Mouse (Mus musculus): Measurements from ENCODE around the gene Ttc5. TPM values are rescaled to one million over a fixed set of nuclear protein-coding genes. Genes with fewer than 3 reads are reported as not detected.
A peak's percentile ranks its signal among the peaks of the same experiment; 100 is the strongest.

Gene Ttc5
- polyA plus RNA-seq, 1 experiment from 2014 or later, result 59.9 TPM

DNA sequence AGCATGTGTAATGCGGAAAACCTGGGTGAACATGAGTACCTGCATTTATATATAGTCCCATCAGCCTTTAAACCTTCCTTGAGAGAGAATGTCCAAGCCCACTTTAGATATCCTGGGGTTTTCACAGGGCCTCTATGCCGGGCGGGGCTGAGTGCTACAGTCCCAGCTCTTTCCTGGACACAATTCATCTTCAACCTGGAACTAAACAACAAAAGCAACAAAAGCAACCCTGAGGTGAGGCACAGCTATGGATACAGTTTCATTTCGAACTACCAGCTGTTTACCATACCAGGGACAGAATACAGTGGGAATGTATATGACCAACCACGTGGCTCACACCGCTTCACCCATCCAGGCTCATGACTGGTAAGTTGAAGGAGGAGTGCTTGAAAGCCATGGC lies 17.1 kb upstream of the Ttc5 start:
- Histone ChIP-seq H3K4me3 (replicated peaks) (no peak overlapping the region), H3K36me3 (no peaks in the 10 kb centered on the region), H3K4me1 (no peaks in the 10 kb centered on the region; the same call in 1 of the 2 replicates), H3K27me3 (replicated peaks) (no peaks in the 10 kb centered on the region), H3K4me2 (no peak overlapping the region), H3K9ac (no peak overlapping the region), H3K27ac (no peak overlapping the region), H3K9me3 (no peaks in the 10 kb centered on the region)
- WGBS, result 84% methylated on average over 6 of the region's 6 CpGs
- ATAC-seq (ENCODE audit: insufficient read depth, low FRiP score, low read depth), result no peak

DNA sequence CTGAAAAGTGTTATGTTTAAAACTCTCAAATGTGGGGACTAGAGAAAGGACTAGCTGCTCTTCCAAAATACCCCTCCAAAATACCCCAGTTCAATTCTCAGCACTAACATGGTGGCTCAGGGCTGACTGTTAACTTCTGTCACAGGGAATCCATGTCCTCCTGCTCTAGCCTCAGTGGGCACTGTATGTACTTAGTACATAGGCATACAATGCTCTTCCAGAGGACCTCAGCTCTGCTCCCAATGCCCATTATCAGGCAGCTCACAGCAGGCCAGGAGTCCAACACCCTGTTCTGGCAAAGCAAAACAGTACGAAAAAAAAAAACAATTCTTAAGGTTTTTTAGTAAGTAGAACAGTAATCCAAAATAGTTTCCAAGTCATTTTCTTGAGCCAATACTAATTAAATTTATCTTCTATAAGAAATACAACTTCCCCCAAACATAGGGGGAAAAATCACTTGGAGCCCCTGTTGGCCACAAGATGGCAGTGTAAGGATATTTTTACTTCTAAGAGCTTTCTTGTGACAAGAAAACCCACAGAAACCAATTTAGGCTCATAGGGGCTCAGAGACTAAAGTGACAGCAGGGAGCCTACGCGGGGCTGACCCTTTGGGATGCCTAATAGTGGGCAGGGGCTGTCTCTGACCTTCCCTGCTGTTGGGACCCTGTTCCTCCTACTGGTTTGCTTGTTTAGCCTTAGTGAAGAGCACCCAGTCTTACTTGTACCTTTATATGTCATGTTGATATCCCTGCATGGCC lies 14.4 kb upstream of the Ttc5 start:
- Histone ChIP-seq H3K27me3 (replicated peaks) (no peaks in the 10 kb centered on the region), H3K4me1 (no peaks in the 10 kb centered on the region), H3K4me2 (no peak overlapping the region), H3K9ac (no peak overlapping the region), H3K9me3 (no peaks in the 10 kb centered on the region), H3K27ac (no peak overlapping the region), H3K4me3 (replicated peaks) (no peak overlapping the region), H3K36me3 (no peaks in the 10 kb centered on the region)
- WGBS, result 4% methylated on average over 3 of the region's 3 CpGs
- ATAC-seq (ENCODE audit: insufficient read depth, low FRiP score, low read depth), result no peak

DNA sequence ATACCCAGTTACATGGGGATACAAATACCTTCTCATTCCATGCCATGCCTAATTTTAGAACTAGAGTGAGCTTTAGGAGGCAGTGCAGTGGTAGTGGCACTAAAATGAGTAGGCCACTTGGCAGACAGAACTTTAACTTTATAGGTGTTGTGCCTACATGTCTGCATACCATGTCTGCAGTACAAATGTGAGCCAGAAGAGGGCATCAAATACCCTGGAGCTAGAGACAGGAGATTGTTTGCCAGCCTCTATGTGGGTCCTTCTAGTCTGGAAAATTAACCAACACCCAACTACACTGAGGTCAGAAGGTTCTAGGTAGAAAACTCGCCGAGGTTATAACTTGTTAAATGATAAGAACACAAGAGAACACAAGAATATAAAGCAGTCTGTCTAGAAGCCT lies 13.2 kb upstream of the Ttc5 start:
- no peak for ATAC-seq (ENCODE audit: insufficient read depth, low FRiP score, low read depth)
- Histone ChIP-seq H3K4me1 (no peaks in the 10 kb centered on the region), H3K4me3 (replicated peaks) (no peak overlapping the region), H3K9ac (no peak overlapping the region), H3K36me3 (no peaks in the 10 kb centered on the region), H3K27ac (no peak overlapping the region), H3K4me2 (no peak overlapping the region), H3K9me3 (no peaks in the 10 kb centered on the region), H3K27me3 (replicated peaks) (no peaks in the 10 kb centered on the region)
- WGBS, result 56% methylated on average over 2 of the region's 2 CpGs

DNA sequence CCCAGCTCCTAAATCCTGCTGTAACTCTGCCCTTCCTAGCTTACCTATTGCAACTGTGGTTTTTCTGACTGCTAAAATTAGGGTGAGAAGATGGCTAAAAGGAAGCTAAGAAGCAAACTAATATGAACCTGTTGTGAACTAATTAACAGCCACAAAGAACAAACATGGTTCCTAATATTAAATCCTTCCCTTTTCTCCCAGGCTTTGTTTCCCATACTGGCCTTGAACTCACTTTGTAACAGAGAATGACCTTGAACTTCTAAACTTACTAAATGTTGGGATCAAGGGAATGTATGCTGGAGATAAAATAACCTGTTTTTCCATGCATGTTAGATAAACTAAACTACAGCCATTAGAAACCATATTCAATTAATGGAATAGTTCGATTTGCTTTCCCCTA lies 11.1 kb upstream of the Ttc5 start:
- Histone ChIP-seq H3K4me2 (no peak overlapping the region), H3K27me3 (replicated peaks) (no peaks in the 10 kb centered on the region), H3K4me1 (no peaks in the 10 kb centered on the region), H3K9me3 (no peaks in the 10 kb centered on the region), H3K4me3 (replicated peaks) (no peak overlapping the region), H3K36me3 (no peaks in the 10 kb centered on the region), H3K27ac (no peak overlapping the region), H3K9ac (no peak overlapping the region)
- 82% methylated on average over 1 of the region's 1 CpGs for WGBS
- no peak for ATAC-seq (ENCODE audit: insufficient read depth, low FRiP score, low read depth)

DNA sequence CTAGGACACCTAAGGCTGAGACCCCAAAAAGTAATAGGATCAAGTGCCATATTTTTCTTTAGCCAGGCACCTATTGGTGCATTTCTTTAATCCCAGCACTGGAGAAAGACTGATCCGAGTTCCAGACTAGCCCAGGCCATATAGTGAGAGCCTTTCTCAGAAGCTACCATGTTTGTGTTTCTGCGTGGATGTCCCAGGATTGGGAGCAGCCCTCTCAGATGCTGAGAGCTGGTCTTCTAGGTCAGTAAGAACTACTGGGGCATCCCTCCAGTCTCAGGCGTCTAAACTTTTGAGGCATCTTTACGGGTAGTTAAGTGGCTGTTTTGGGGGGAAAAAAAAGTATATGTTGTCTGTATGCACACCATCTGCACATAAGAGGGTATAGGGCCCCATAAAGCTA lies 10.6 kb upstream of the Ttc5 start:
- no peaks in the 10 kb centered on the region for H3K27me3 ChIP-seq (replicated peaks)
- 88% methylated on average over 4 of the region's 4 CpGs for WGBS
- no peak overlapping the region for H3K4me2 ChIP-seq
- no peaks in the 10 kb centered on the region for H3K4me1 ChIP-seq
- H3K9ac ChIP-seq, result no peak overlapping the region
- H3K4me3 ChIP-seq (replicated peaks), result no peak overlapping the region
- no peaks in the 10 kb centered on the region for H3K9me3 ChIP-seq
- no peak overlapping the region for H3K27ac ChIP-seq
- no peaks in the 10 kb centered on the region for H3K36me3 ChIP-seq
- ATAC-seq (ENCODE audit: insufficient read depth, low FRiP score, low read depth), result no peak

DNA sequence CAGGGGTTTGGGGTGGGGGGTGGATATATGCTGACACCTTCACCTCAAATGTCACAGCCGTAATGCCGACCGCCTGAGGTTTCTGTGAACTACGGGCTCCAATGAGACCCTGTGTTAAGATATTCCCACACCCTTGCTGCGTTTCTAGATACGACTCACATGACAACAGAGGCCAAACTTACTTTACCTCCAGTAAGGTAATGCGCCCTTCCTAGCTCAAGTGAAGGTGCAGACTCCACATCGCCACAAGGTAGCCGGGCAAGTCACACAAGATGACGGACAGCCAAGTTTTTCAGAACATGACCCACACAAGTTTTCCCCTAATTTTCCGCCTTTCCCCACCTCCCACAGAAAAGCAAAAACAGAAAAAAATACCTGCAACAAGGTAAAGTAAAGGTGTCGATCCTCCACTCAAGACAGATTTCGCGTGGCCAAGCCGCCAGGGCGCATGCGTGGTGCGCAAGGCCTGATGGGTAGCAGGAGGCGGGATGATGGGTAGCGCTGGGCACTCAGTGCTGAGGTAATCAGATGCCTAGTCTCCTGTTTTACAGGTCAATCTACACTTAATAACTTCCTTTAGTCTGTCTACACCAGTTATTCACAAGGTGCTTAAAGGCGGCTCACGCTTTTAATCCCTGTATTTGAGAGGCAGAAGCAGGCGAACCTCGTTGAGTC lies 10.1 kb upstream of the Ttc5 start:
- ATAC-seq (ENCODE audit: insufficient read depth, low FRiP score, low read depth), result no peak
- H3K9me3 ChIP-seq, result no peaks in the 10 kb centered on the region
- H3K27ac ChIP-seq, result no peak overlapping the region
- H3K4me3 ChIP-seq (replicated peaks), result no peak overlapping the region
- 92% methylated on average over 24 of the region's 24 CpGs for WGBS
- no peak overlapping the region for H3K4me2 ChIP-seq
- no peak overlapping the region for H3K9ac ChIP-seq
- no peaks in the 10 kb centered on the region for H3K27me3 ChIP-seq (replicated peaks)
- no peaks in the 10 kb centered on the region for H3K36me3 ChIP-seq
- H3K4me1 ChIP-seq, result no peaks in the 10 kb centered on the region

DNA sequence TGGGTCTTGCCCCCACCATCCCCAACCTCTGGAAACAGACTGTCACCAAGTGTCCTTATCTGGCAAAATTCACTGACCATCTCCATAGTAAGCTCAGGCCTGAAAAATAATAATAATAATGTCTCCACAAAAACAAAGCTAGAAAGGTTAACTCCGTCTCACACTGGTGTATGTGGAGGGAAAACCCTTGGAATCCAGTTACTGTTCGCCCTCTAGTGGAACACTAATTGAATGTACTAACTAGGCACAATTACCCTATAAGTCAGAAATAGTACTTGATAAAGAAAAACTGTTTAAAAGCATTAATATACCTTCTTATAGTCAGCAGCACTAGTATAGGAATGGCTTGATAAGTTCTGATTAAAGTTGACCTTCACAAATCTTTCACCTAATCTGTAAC lies 2.8 kb upstream of the Ttc5 start:
- Histone ChIP-seq H3K27ac (no peak overlapping the region), H3K36me3 (no peaks in the 10 kb centered on the region), H3K4me3 (replicated peaks) (no peak overlapping the region), H3K9me3 (no peaks in the 10 kb centered on the region), H3K9ac (no peak overlapping the region), H3K4me2 (no peak overlapping the region), H3K27me3 (replicated peaks) (no peaks in the 10 kb centered on the region), H3K4me1 (0 out of 2 replicates have a peak, but pooled peaks cover 5% of the 10 kb centered on the region)
- no peak for ATAC-seq (ENCODE audit: insufficient read depth, low FRiP score, low read depth)
- 1% methylated on average over 2 of the region's 2 CpGs for WGBS

DNA sequence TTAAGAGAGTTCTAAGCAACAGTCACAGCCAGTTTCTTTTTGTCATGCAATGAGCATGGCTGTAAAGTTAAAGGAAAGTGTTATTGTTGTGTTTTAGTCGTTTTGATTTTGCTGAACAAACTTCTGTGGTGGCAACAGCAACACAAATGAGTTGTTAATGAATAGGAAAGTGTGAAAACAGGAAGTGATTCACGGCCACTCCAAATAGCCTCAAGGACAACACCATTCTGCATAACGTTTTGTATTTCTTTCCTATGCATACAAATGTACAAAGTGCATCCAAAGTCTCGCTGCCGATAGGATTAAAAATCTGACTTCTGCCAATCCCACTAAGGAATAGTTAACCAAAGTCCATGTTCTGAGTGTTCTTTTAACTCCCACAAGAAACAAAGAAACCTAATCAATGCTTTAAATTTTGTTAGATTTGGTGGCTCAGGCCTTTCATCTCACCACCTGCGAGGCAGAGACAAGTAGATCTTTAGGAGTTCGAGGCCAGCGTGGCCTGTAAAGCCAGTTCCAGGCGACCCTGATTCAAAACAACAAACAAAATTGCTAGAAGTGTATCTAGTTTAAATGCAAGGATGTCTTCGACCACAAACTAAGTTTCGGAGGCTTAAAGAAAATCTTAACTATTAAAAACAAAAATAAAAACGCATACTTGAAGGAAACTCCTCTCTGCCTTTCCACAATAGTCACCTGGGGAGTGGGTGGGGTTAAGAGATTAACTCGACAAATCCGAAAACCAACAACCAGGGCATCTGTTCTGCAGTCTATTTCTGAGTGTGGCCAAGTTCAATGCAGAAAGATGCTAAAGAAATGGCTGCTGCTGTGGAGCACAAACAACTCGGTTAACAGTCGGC lies 698 bp downstream of the Ttc5 start:
- Histone ChIP-seq H3K36me3 (peaks cover 3% of the 10 kb centered on the region; the same call in 1 of the 2 replicates), H3K4me2 (peak overlapping the region; percentile 55), H3K9ac (peak overlapping the region; percentile 60), H3K4me1 (0 out of 2 replicates have a peak, but pooled peaks cover 5% of the 10 kb centered on the region), H3K4me3 (replicated peaks) (peak overlapping the region; percentile 71), H3K9me3 (no peaks in the 10 kb centered on the region), H3K27me3 (replicated peaks) (no peaks in the 10 kb centered on the region), H3K27ac (peak overlapping the region; percentile 49; the same call in 1 of the 2 replicates)
- WGBS, result 19% methylated on average over 16 of the region's 16 CpGs
- ATAC-seq (ENCODE audit: insufficient read depth, low FRiP score, low read depth), result no peak

DNA sequence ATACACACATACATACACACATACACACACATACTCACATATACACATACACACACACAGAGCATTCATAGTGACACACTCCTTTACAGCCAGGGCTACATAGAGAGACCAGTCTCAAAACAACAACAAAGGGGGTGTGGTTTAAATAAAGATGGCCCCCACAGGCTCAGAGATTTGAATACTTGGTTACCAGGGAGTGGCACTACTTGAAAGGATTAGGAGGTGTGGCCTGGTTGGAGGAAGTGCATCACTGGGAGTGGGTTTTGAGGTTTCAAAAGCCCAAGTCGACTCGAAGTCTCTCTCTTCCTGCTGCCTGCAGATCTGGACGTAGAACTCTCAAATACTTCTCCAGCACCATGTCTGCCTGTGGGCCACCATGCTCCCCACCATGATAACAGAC lies 3.2 kb downstream of the Ttc5 start:
- no peak for ATAC-seq (ENCODE audit: insufficient read depth, low FRiP score, low read depth)
- no peak overlapping the region for H3K4me2 ChIP-seq
- no peak overlapping the region for H3K27ac ChIP-seq
- 0 out of 2 replicates have a peak, but pooled peaks cover 5% of the 10 kb centered on the region for H3K4me1 ChIP-seq
- H3K9me3 ChIP-seq, result no peaks in the 10 kb centered on the region
- no peak overlapping the region for H3K9ac ChIP-seq
- no peaks in the 10 kb centered on the region for H3K27me3 ChIP-seq (replicated peaks)
- 91% methylated on average over 3 of the region's 3 CpGs for WGBS
- H3K36me3 ChIP-seq, result peaks cover 3% of the 10 kb centered on the region; the same call in 1 of the 2 replicates
- H3K4me3 ChIP-seq (replicated peaks), result no peak overlapping the region

DNA sequence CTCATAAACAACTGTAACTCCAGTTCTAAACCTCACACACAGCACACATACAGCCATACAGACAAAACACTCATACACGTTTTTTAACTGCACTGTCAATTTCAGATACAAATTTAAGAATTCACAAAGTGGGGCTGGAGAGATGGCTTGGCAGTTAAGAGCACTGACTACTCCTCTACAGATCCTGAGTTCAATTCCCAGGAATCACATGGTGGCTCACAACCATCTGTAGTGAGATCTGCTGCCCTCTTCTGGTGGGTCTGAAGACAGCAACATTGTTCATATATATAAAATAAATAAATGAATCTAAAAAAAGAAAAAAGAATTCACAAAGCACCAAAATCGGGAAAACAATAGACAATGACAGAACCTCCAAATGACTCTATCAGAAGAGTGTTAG lies 14.0 kb downstream of the Ttc5 start:
- H3K4me3 ChIP-seq (replicated peaks), result no peak overlapping the region
- no peak overlapping the region for H3K9ac ChIP-seq
- no peak overlapping the region for H3K4me2 ChIP-seq
- H3K4me1 ChIP-seq, result no peaks in the 10 kb centered on the region
- no peak overlapping the region for H3K27ac ChIP-seq
- H3K36me3 ChIP-seq, result peaks cover 26% of the 10 kb centered on the region
- H3K9me3 ChIP-seq, result no peaks in the 10 kb centered on the region
- WGBS, result 86% methylated on average over 2 of the region's 2 CpGs
- ATAC-seq (ENCODE audit: insufficient read depth, low FRiP score, low read depth), result no peak
- no peaks in the 10 kb centered on the region for H3K27me3 ChIP-seq (replicated peaks)

DNA sequence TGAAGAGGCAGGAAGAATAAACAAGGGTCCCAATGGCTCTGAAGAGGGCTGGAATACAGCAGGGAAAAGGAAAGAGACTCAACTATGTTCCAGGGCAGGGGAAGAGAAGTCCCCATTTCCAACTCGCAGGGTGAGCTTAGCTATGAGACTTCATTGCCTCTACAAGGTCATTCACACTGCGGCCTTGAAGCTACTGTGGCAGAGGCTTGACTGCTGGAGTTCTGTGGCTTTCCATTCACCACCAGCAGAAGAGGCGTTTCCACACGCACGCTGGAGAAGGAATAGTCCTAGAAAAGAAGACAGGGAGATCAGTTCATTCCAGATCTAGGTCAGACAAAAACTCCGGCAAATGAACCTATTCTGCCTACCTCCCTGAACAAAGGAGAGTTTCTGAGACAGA lies 19.6 kb downstream of the Ttc5 start:
- Histone ChIP-seq H3K4me3 (replicated peaks) (no peak overlapping the region), H3K36me3 (peaks cover 14% of the 10 kb centered on the region), H3K27me3 (replicated peaks) (no peaks in the 10 kb centered on the region), H3K4me2 (no peak overlapping the region), H3K27ac (no peak overlapping the region), H3K9me3 (no peaks in the 10 kb centered on the region), H3K9ac (no peak overlapping the region), H3K4me1 (no peaks in the 10 kb centered on the region)
- ATAC-seq (ENCODE audit: insufficient read depth, low FRiP score, low read depth), result no peak
- WGBS, result 93% methylated on average over 6 of the region's 6 CpGs

All from stomach, embryonic 15.5 days (tissue).